Mouse (Mus musculus) hindbrain, embryonic 11.5 days (tissue): ENCODE measurements around the gene Med12. TPM values are rescaled to one million over a fixed set of nuclear protein-coding genes. Genes with fewer than 3 reads are reported as not detected.
"Not testable (repeated sequence)": the region's sequence is repeated elsewhere in the genome, so short reads cannot be mapped to it uniquely, and the experiment has no call there.

ENCODE experiments used
- ATAC-seq: fragments of 200-750 bp; cut with Nextera tagmentation; 2 replicates; pipeline ENCODE4 v1.8.0; 2017; ENCODE audit warnings: mild to moderate bottlenecking, moderate TSS enrichment, moderate library complexity; ENCODE audit not compliant: low FRiP score
- DNase-seq: peaks from one replicate; pipeline ENCODE4 v3.0.0-alpha.2; 2015; ENCODE audit warnings: low spot score
- H3K27ac ChIP-seq: fragments of 300-500 bp; sonication (generic); 2 replicates; pipeline ENCODE4 v1.5.1; 2014; ENCODE audit warnings: mild to moderate bottlenecking, low read depth, low read length
- H3K27me3 ChIP-seq: fragments of 300-500 bp; sonication (generic); 2 replicates; pipeline ENCODE4 v1.6.1; 2014; ENCODE audit warnings: mild to moderate bottlenecking, low read length, moderate library complexity, mixed read lengths; ENCODE audit not compliant: control insufficient read depth, insufficient read depth
- H3K36me3 ChIP-seq: fragments of 300-500 bp; sonication (generic); 2 replicates; pipeline ENCODE4 v1.6.1; 2014; ENCODE audit warnings: mild to moderate bottlenecking, low read length, moderate library complexity, mixed read lengths; ENCODE audit not compliant: control insufficient read depth, insufficient read depth
- H3K4me1 ChIP-seq: fragments of 300-500 bp; sonication (generic); replicated peaks from 2 replicates; pipeline ENCODE4 v1.6.1; 2014; ENCODE audit warnings: low read length, mixed read lengths; ENCODE audit not compliant: control insufficient read depth, insufficient read depth
- H3K4me2 ChIP-seq: fragments of 300-500 bp; sonication (generic); replicated peaks from 2 replicates; pipeline ENCODE4 v1.6.1; 2014; ENCODE audit warnings: mild to moderate bottlenecking, low read depth, low read length
- H3K4me3 ChIP-seq: fragments of 300-500 bp; sonication (generic); 2 replicates; pipeline ENCODE4 v1.5.1; 2014; ENCODE audit warnings: low read depth, low read length
- H3K9ac ChIP-seq: fragments of 300-500 bp; sonication (generic); 2 replicates; pipeline ENCODE4 v1.6.1; 2014; ENCODE audit warnings: low read depth, low read length
- H3K9me3 ChIP-seq: fragments of 300-500 bp; sonication (generic); 2 replicates; pipeline ENCODE4 v1.6.1; 2016; ENCODE audit warnings: low read length; ENCODE audit not compliant: control insufficient read depth
- WGBS: fragments of 180-500 bp; shearing (Covaris S2); extraction: QIAGEN DNeasy Blood & Tissue Kit; methylation state at CpG from one replicate; pipeline ENCODE4 v1.1.7; 2014; 5-methylcytosine and 5-hydroxymethylcytosine counted together
- polyA plus RNA-seq: library from polyadenylated mRNA; unstranded; fragments of >200 nt; fragmentation: Nextera tagmentation; extraction: Ambion mirVana; gene quantifications from 2 replicates; pipeline ENCODE4 v1.2.1, GENCODE M21; 2014

Med12 gene
- polyA plus RNA-seq, 1 experiment from 2014 or later = 44.3 TPM

DNA sequence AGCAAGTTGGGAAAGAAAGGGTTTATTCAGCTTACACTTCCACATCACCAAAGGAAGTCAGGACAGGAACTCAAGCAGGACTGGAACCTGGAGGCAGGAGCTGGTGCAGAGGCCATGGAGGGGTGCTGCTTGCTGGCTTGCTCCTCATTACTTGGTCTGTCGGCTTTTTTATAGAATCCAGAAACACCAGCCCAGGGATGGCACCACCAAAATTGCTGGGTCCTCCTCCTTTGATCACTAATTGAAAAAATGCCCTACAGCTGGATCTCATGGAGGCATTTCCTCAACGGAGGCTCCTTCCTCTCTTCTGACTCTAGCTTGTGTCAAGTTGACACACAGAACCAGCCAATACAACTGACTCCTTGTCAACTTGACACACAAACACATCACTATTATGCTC lies 69.0 kb downstream of the Med12 start:
- H3K4me2 ChIP-seq, H3K27me3 ChIP-seq, ATAC-seq, H3K4me3 ChIP-seq, H3K4me1 ChIP-seq, H3K9ac ChIP-seq, H3K27ac ChIP-seq, H3K9me3 ChIP-seq, H3K36me3 ChIP-seq, DNase-seq: not testable (repeated sequence)
- 77% methylated on average over 2 of the region's 2 CpGs for WGBS

DNA sequence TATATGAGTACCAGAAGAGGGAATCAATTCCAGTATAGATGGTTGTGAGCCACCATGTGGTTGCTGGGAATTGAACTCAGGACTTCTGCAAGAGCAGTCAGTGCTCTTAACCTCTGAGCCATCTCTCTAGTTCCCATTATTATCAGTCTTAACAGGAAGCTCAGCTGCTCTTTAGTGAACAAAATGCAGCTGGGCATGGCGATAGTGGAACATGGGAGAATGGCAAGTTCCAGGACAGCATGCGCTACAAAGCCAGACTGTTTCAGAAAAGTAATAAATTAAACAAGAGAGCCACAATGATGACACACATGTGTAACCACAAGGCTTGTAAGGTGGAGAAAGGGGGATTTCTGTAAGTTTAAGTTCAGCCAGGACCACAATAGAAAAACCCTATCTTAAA lies 71.6 kb downstream of the Med12 start:
- H3K4me1 ChIP-seq = no peaks in the 10 kb centered on the region
- no peak overlapping the region for H3K4me2 ChIP-seq
- no peak overlapping the region for H3K27ac ChIP-seq
- H3K36me3 ChIP-seq = no peaks in the 10 kb centered on the region
- ATAC-seq = no peak
- no peak for DNase-seq
- H3K9me3 ChIP-seq = no peaks in the 10 kb centered on the region
- 84% methylated on average over 2 of the region's 2 CpGs for WGBS
- no peak overlapping the region for H3K9ac ChIP-seq
- H3K4me3 ChIP-seq = no peak overlapping the region
- H3K27me3 ChIP-seq = no peaks in the 10 kb centered on the region

DNA sequence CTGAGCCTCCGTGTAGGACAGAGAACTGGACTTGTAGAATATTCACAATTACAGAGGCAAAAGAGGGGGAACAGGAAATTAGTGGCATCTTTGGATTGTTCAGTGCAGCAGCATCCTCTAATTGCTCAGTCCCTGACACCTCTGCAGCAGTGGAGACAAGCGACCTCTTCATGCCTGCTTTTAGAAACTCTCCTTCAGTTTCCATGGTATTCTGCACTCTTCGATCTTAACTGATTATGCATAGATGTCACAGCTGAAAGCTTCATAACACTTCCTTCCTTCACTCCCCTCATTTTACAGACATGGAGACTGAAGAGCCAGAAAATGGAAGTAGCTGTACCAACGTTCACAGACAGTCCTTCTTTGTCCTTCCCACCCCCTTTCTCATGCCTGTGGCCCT lies 72.6 kb downstream of the Med12 start:
- H3K27ac ChIP-seq = no peak overlapping the region
- no peaks in the 10 kb centered on the region for H3K27me3 ChIP-seq
- H3K36me3 ChIP-seq = no peaks in the 10 kb centered on the region
- no peak overlapping the region for H3K9ac ChIP-seq
- H3K4me1 ChIP-seq = no peaks in the 10 kb centered on the region
- H3K4me2 ChIP-seq = no peak overlapping the region
- H3K9me3 ChIP-seq = no peaks in the 10 kb centered on the region
- no peak for DNase-seq
- 66% methylated on average over 4 of the region's 4 CpGs for WGBS
- ATAC-seq = no peak
- H3K4me3 ChIP-seq = no peak overlapping the region

Other genes starting within 250 kb of the Med12 start
- 0.07 and 0.19 TPM in 2 replicates for gene Tex11, start 214.4 kb upstream of the Med12 start, polyA plus RNA-seq
- gene Slc7a3, start 188.0 kb upstream of the Med12 start, polyA plus RNA-seq = 0.29 and 0.65 TPM in 2 replicates
- 63.6 and 65.5 TPM in 2 replicates for gene Snx12, start 51.5 kb upstream of the Med12 start, polyA plus RNA-seq
- gene Foxo4, start 19.5 kb upstream of the Med12 start, polyA plus RNA-seq = 2.2 and 3.6 TPM in 2 replicates
- not detected in 2 replicates for gene Gm614, start 10.0 kb upstream of the Med12 start, polyA plus RNA-seq
- 3.6 TPM in 2 replicates for gene Il2rg, start 5.8 kb upstream of the Med12 start, polyA plus RNA-seq
- gene Gm20489, start 5.0 kb upstream of the Med12 start, polyA plus RNA-seq = not detected in 2 replicates
- gene Nlgn3, start 25.1 kb downstream of the Med12 start, polyA plus RNA-seq = 24.5 and 29.1 TPM in 2 replicates
- gene Gjb1, start 102.3 kb downstream of the Med12 start, polyA plus RNA-seq = 0.29 and 0.62 TPM in 2 replicates
- 20.1 and 24.2 TPM in 2 replicates for gene Zmym3, start 146.8 kb downstream of the Med12 start, polyA plus RNA-seq
- gene Nono, start 155.3 kb downstream of the Med12 start, polyA plus RNA-seq = 550 and 663 TPM in 2 replicates
- 2.8 and 3.9 TPM in 2 replicates for gene Itgb1bp2, start 175.1 kb downstream of the Med12 start, polyA plus RNA-seq